Mouse (Mus musculus) lung, postnatal 25 days (tissue): Measurements from ENCODE around the gene Rabgap1l.

Experiments
- DNase-seq: peaks from one replicate; pipeline ENCODE4 v3.0.0; 2022; ENCODE audit warnings: low spot score

Gene Rabgap1l

DNA sequence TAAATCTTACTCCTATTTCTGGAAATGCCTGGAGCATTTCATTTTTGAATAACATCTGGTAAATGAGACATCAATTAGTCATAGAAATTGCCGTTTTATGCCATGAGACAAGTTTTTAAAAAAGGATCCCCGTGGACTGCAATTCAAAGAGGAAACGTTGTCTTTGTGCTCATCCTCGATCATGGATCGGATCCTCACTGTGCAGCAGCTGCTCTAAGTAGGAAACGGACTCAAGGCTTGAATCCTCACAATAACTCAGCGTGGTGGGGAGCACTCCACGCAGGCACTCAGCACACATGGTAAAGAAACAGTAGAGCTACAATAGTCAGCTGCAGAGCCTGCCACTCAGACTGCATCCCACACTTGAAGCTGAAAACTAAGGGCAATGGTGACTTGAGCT is 616.1 kb downstream of the Rabgap1l start:
- no peak for DNase-seq
